Mouse (Mus musculus) embryonic facial prominence, embryonic 11.5 days (tissue): ENCODE measurements around the gene Pm20d1. TPM values are rescaled to one million over a fixed set of nuclear protein-coding genes. Genes with fewer than 3 reads are reported as not detected.
A peak's percentile ranks its signal among the peaks of the same experiment; 100 is the strongest.

ENCODE experiments used
- ATAC-seq: fragments of 200-750 bp; cut with Nextera tagmentation; replicated peaks from 2 replicates; pipeline ENCODE4 v1.8.0; 2017; ENCODE audit warnings: low read depth; ENCODE audit not compliant: insufficient number of reproducible peaks, low FRiP score, low TSS enrichment
- DNase-seq: peaks from one replicate; pipeline ENCODE4 v3.0.0-alpha.2; 2015; ENCODE audit warnings: low spot score
- H3K27ac ChIP-seq: fragments of 300-500 bp; sonication (generic); replicated peaks from 2 replicates; pipeline ENCODE4 v1.5.1; 2014; ENCODE audit warnings: mild to moderate bottlenecking, low read depth, low read length, control low read depth
- H3K27me3 ChIP-seq: fragments of 300-500 bp; sonication (generic); 2 replicates; pipeline ENCODE4 v1.6.1; 2014; ENCODE audit warnings: mild to moderate bottlenecking, low read length, moderate library complexity, mixed read lengths; ENCODE audit not compliant: control insufficient read depth, insufficient read depth
- H3K36me3 ChIP-seq: fragments of 300-500 bp; sonication (generic); replicated peaks from 2 replicates; pipeline ENCODE4 v1.6.1; 2014; ENCODE audit warnings: low read depth, mild to moderate bottlenecking, low read length, moderate library complexity, mixed read lengths; ENCODE audit not compliant: control insufficient read depth, insufficient read depth
- H3K4me1 ChIP-seq: fragments of 300-500 bp; sonication (generic); 2 replicates; pipeline ENCODE4 v1.6.1; 2014; ENCODE audit warnings: low read length, mixed read lengths; ENCODE audit not compliant: control insufficient read depth, insufficient read depth
- H3K4me2 ChIP-seq: fragments of 300-500 bp; sonication (generic); 2 replicates; pipeline ENCODE4 v1.6.1; 2014; ENCODE audit warnings: low read depth, mild to moderate bottlenecking, control low read depth, low read length, moderate library complexity
- H3K4me3 ChIP-seq: fragments of 300-500 bp; sonication (generic); 2 replicates; pipeline ENCODE4 v1.5.1; 2014; ENCODE audit warnings: low read depth, low read length, control low read depth
- H3K9ac ChIP-seq: fragments of 300-500 bp; sonication (generic); replicated peaks from 2 replicates; pipeline ENCODE4 v1.6.1; 2014; ENCODE audit warnings: mild to moderate bottlenecking, control low read depth, low read length
- H3K9me3 ChIP-seq: fragments of 300-500 bp; sonication (generic); replicated peaks from 2 replicates; pipeline ENCODE4 v1.6.1; 2016; ENCODE audit warnings: mild to moderate bottlenecking, low read length, inconsistent platforms, mixed read lengths; ENCODE audit not compliant: control insufficient read depth
- WGBS: fragments of 180-500 bp; shearing (Covaris S2); extraction: QIAGEN DNeasy Blood & Tissue Kit; methylation state at CpG from one replicate; pipeline ENCODE4 v1.1.7; 2014; 5-methylcytosine and 5-hydroxymethylcytosine counted together
- polyA plus RNA-seq: library from polyadenylated mRNA; unstranded; fragments of >200 nt; fragmentation: Nextera tagmentation; extraction: Ambion mirVana; gene quantifications from 2 replicates; pipeline ENCODE4 v1.2.1, GENCODE M21; 2014

Pm20d1 gene
- polyA plus RNA-seq, 1 experiment from 2014 or later = 1.1 TPM

GRCm38 (mm10) chr1:131765357-131766001 lies 31.7 kb upstream of the Pm20d1 start:
- ATAC-seq (no peak), DNase-seq (peak; percentile 84)
- Histone ChIP-seq H3K9me3 (no peaks in the 10 kb centered on the region), H3K9ac (no peak overlapping the region), H3K4me3 (no peak overlapping the region), H3K27me3 (no peaks in the 10 kb centered on the region), H3K4me1 (no peaks in the 10 kb centered on the region), H3K4me2 (no peak overlapping the region), H3K27ac (no peak overlapping the region), H3K36me3 (no peaks in the 10 kb centered on the region)
- 12% methylated on average over 11 of the region's 11 CpGs for WGBS

GRCm38 (mm10) chr1:131769296-131769695 lies 27.9 kb upstream of the Pm20d1 start:
- H3K4me1 ChIP-seq = no peaks in the 10 kb centered on the region

GRCm38 (mm10) chr1:131770656-131771055 lies 26.5 kb upstream of the Pm20d1 start:
- Histone ChIP-seq H3K4me2 (no peak overlapping the region), H3K36me3 (no peaks in the 10 kb centered on the region), H3K27ac (no peak overlapping the region), H3K4me3 (no peak overlapping the region), H3K9me3 (no peaks in the 10 kb centered on the region), H3K9ac (no peak overlapping the region), H3K27me3 (no peaks in the 10 kb centered on the region), H3K4me1 (no peaks in the 10 kb centered on the region)
- DNase-seq (no peak), ATAC-seq (no peak)
- WGBS = 75% methylated on average over 4 of the region's 4 CpGs

More at GRCm38 (mm10) chr1:131769296-131769695, 27.9 kb upstream of the Pm20d1 start:
- H3K9me3 ChIP-seq = no peaks in the 10 kb centered on the region
- H3K4me3 ChIP-seq = no peak overlapping the region
- no peak overlapping the region for H3K9ac ChIP-seq
- H3K27me3 ChIP-seq = no peaks in the 10 kb centered on the region
- H3K36me3 ChIP-seq = no peaks in the 10 kb centered on the region
- no peak for DNase-seq
- ATAC-seq = no peak
- H3K27ac ChIP-seq = no peak overlapping the region
- no peak overlapping the region for H3K4me2 ChIP-seq
- WGBS = 72% methylated on average over 3 of the region's 3 CpGs

- H3K27ac ChIP-seq = no peak overlapping the region
- DNase-seq = no peak
- H3K4me2 ChIP-seq = no peak overlapping the region
- H3K9ac ChIP-seq = no peak overlapping the region
- no peak overlapping the region for H3K4me3 ChIP-seq
- H3K4me1 ChIP-seq = no peaks in the 10 kb centered on the region
- H3K9me3 ChIP-seq = no peaks in the 10 kb centered on the region
- ATAC-seq = no peak
- no peaks in the 10 kb centered on the region for H3K36me3 ChIP-seq
- no peaks in the 10 kb centered on the region for H3K27me3 ChIP-seq
These were observed 25.7 kb upstream of the Pm20d1 start for GRCm38 (mm10) chr1:131771440-131771839.

- H3K27ac ChIP-seq = no peak overlapping the region
- no peaks in the 10 kb centered on the region for H3K4me1 ChIP-seq
- H3K4me3 ChIP-seq = no peak overlapping the region
- ATAC-seq (no peak), DNase-seq (peak; percentile 78)
- no peak overlapping the region for H3K9ac ChIP-seq
- no peaks in the 10 kb centered on the region for H3K9me3 ChIP-seq
- 22% methylated on average over 3 of the region's 3 CpGs for WGBS
- no peaks in the 10 kb centered on the region for H3K36me3 ChIP-seq
- H3K4me2 ChIP-seq = no peak overlapping the region
- H3K27me3 ChIP-seq = no peaks in the 10 kb centered on the region
These were observed 2.6 kb upstream of the Pm20d1 start for GRCm38 (mm10) chr1:131794591-131794990.

- no peak for DNase-seq
- Histone ChIP-seq H3K4me1 (no peaks in the 10 kb centered on the region), H3K27ac (no peak overlapping the region), H3K9ac (no peak overlapping the region), H3K9me3 (no peaks in the 10 kb centered on the region), H3K36me3 (no peaks in the 10 kb centered on the region), H3K4me3 (no peak overlapping the region), H3K27me3 (no peaks in the 10 kb centered on the region), H3K4me2 (no peak overlapping the region)
- no peak for ATAC-seq
- WGBS = 79% methylated on average over 3 of the region's 3 CpGs
These were observed 2.0 kb upstream of the Pm20d1 start for GRCm38 (mm10) chr1:131795171-131795570.

GRCm38 (mm10) chr1:131800001-131800400 lies 2.8 kb downstream of the Pm20d1 start:
- WGBS = 53% methylated on average over 1 of the region's 1 CpGs
- H3K4me3 ChIP-seq = no peak overlapping the region
- no peak for ATAC-seq

GRCm38 (mm10) chr1:131801071-131801470 lies 3.9 kb downstream of the Pm20d1 start:
- H3K27ac ChIP-seq = no peak overlapping the region
- no peaks in the 10 kb centered on the region for H3K27me3 ChIP-seq
- H3K4me2 ChIP-seq = no peak overlapping the region
- DNase-seq (no peak), ATAC-seq (no peak)
- no peak overlapping the region for H3K9ac ChIP-seq
- no peak overlapping the region for H3K4me3 ChIP-seq
- WGBS = 90% methylated on average over 8 of the region's 8 CpGs
- H3K4me1 ChIP-seq = no peaks in the 10 kb centered on the region
- no peaks in the 10 kb centered on the region for H3K36me3 ChIP-seq
- no peaks in the 10 kb centered on the region for H3K9me3 ChIP-seq

More at GRCm38 (mm10) chr1:131800001-131800400, 2.8 kb downstream of the Pm20d1 start:
- H3K9ac ChIP-seq = no peak overlapping the region
- H3K9me3 ChIP-seq = no peaks in the 10 kb centered on the region
- no peaks in the 10 kb centered on the region for H3K4me1 ChIP-seq
- no peak for DNase-seq
- no peaks in the 10 kb centered on the region for H3K27me3 ChIP-seq
- H3K36me3 ChIP-seq = no peaks in the 10 kb centered on the region
- no peak overlapping the region for H3K27ac ChIP-seq
- no peak overlapping the region for H3K4me2 ChIP-seq
